Mouse (Mus musculus): ENCODE measurements around the gene Tm6sf2.
"Not testable (repeated sequence)": the region's sequence is repeated elsewhere in the genome, so short reads cannot be mapped to it uniquely, and the experiment has no call there.

The Tm6sf2 gene

GRCm38 (mm10) chr8:70072441-70073069 lies at the start of gene Tm6sf2:
TSS of gene Tm6sf2 (plus strand) at chr8:70072924.
- no peak for DNase-seq

DNA sequence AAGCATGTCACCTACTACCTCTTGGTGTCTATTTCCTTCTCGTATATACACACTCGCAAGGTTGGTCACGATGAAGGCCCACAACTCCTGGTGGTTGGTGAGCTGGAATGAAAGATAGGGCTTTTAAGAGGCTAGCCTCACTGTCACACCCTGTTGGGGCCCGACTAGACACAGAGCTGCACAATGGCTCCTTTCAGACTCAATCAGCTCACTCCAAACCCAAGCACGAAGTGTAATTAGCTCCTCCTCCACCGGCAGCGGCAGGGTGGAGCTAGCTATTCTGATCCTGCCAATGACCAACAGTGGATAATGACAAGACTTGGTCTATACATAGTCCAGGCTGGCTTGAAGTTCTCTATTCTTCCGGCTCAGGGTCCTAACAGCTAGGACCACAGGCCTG lies 49.1 kb upstream of the Tm6sf2 start:
- DNase-seq = no peak

DNA sequence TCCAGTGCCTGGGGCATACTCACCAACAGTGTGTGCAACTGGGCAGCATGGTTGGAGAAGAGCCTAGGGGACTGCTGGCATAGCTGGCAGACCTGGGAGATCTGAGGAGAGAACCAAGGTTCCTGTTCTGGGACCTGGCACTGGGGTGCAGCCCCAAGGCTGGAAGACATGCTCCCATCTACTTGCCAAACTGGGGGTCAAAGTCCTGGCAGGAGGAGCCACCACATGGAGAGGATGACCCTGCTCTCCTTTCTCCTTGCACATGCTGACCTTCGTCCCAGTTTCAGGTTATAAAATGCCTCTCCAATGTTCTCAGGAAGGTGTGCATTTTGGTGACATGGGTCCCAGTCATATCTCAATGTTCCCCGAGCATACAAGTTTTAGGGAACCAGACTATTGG lies 46.6 kb upstream of the Tm6sf2 start:
- no peak for DNase-seq

GRCm38 (mm10) chr8:70030255-70030654 lies 42.5 kb upstream of the Tm6sf2 start:
- DNase-seq = no peak

- no peak for DNase-seq
These were observed 34.7 kb upstream of the Tm6sf2 start for GRCm38 (mm10) chr8:70037994-70038393.

- DNase-seq = no peak
These were observed 30.7 kb upstream of the Tm6sf2 start for GRCm38 (mm10) chr8:70041885-70042546.

- peak; percentile 97 for DNase-seq
These were observed 29.9 kb upstream of the Tm6sf2 start, which contains the start of the genes Mau2 and Sugp1 for GRCm38 (mm10) chr8:70042583-70043455. TSS of gene Mau2 (minus strand) at chr8:70042734. TSS of gene Sugp1 (plus strand) at chr8:70042813.

DNA sequence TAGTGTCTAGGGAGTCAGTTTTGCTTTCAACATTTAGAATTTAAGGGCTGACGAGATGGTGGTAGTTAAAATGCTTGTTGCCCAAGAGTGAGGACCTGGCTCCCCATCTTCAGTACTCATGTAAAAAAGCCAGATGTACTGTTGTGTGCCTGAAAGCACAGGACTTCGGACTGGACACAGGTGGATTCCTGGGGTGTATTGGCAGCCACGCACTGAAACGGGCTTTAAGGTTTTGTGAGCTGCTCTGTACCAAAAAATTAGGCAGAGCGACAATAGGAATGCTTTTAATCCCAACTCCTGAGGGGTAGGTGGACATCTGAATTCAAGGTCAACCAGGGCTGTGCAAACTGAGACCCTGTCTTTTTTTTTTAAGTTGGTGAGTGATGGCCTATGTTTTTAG lies 28.7 kb upstream of the Tm6sf2 start:
- no peak for DNase-seq

GRCm38 (mm10) chr8:70049662-70050061 lies 23.1 kb upstream of the Tm6sf2 start:
- no peak for DNase-seq

GRCm38 (mm10) chr8:70050434-70050833 lies 22.3 kb upstream of the Tm6sf2 start:
- DNase-seq = not testable (repeated sequence)

GRCm38 (mm10) chr8:70057721-70058120 lies 15.0 kb upstream of the Tm6sf2 start:
- no peak for DNase-seq

GRCm38 (mm10) chr8:70071836-70072440 lies 786 bp upstream of the Tm6sf2 start:
- DNase-seq = no peak

DNA sequence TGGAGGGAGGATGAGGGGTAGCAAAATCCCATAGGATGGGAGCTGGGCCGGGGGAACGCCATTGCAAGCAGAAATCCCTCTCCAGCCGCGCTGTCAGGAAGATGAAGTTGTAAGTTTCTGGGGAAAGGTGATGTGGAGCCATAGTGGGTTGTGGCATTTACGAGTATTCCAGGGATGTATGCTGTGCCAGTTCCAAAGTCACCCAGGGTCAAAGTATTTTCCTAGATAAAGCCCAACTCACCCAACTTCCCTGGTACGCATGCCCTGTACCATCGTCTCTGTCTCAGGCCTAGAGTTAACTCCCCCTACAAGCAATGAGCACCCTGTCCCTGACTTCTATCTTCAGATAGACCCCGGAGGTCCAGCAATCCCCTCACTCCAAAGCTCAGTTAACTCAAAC lies 396 bp downstream of the Tm6sf2 start:
- DNase-seq = no peak

- DNase-seq = no peak
These were observed 958 bp downstream of the Tm6sf2 start for GRCm38 (mm10) chr8:70073682-70074081.

- no peak for DNase-seq
These were observed 9.3 kb downstream of the Tm6sf2 start for GRCm38 (mm10) chr8:70081976-70082375.

DNA sequence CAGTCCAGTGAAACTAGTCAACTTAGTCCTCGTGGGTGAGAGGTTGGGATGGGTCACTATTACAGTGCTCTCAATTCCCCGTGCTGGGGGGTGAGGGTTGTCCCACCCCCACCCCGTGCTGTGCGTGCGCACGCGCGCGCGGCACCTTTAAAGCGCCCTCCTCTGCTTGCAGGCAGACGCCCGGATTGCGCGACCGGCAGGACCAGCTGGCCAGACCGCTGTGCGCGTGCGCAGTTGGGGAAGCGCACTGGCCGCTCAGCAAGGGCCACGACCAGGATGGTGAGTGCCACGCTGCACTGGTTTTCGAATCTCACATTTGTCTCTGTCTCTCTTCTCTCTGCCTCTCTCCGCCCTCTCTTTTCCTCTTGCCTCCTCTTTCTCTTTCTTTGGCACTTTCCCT lies 10.6 kb downstream of the Tm6sf2 start, which contains the start of gene Hapln4:
Gene Hapln4 (plus strand): TSS at position 173 of the 400 bp plus-strand sequence.
- peak; percentile 89 for DNase-seq

DNA sequence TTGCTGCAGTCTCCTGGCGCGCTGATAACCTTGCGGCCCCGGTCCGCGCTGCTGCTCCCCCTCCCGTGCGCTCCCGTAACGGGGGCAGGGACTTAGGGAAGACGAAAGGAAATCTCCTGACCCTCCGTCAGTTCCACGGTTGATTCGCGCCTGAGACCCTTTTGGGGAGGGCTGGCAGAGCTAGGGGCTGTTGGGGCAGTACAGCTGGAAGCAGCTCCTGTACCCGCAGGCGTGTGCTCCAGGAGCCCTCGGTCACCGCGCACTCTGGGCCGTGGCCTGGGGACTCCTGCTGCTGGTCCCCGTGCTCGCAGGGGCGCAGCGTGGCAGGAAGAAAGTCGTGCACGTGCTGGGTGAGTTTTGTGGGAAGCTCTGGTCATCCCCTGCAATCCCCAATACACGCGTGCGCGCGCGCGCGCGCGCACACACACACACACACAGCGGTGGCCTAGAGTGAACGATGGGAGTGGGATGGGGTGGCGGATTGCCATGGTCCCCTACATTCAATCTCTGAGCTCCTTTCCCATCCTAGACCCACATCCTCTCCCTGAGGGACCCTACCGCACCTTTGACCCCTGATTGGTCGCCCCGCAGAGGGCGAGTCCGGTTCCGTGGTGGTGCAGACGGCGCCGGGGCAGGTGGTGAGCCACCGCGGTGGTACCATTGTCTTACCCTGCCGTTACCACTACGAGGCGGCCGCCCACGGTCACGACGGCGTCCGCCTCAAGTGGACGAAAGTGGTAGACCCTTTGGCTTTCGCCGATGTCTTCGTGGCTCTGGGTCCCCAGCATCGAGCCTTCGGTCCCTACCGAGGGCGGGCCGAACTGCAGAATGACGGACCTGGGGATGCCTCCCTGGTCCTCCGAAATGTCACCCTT lies 11.7 kb downstream of the Tm6sf2 start:
- DNase-seq = peak; percentile 47

DNA sequence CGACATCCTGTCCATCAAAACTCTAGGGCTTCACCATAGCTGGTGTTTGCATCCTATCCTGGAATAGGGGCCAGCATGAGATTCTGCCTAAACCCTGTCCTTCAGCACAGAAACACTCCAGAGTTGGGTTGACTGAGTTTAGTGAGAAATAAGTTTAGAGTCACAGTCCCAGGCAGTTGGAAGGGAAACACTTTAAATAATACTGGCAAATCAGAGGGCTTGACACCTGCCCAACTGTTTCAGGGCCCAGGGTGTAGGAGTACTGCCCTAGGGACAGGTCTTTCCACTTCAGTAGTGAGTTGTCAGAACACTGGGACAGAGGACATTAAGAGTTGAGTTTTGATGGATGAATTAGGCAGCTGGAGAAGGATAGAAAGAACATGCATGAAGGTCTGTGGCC lies 13.4 kb downstream of the Tm6sf2 start:
- DNase-seq = no peak

DNA sequence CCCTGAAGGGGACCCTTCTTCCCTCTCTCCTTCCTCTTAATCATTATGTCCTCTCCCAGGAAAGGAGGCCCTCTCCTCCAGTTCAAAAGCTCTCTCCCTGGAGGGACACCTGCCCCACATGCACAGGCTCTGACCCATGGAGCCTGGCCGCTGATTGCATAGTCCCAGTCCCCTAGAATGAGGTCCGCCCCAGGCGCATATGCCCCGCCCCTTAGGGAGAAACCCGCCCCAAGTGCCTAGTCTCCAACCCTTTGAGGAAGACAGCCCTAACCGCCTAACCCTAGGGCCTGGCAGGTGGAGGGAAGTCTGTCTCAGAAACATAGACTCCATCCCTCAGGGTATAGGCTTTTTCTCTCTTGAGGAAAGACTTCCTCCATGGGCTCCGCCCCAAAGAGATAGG lies 14.5 kb downstream of the Tm6sf2 start:
- no peak for DNase-seq

GRCm38 (mm10) chr8:70087836-70088650 lies 15.3 kb downstream of the Tm6sf2 start:
- peak; percentile 39 for DNase-seq

DNA sequence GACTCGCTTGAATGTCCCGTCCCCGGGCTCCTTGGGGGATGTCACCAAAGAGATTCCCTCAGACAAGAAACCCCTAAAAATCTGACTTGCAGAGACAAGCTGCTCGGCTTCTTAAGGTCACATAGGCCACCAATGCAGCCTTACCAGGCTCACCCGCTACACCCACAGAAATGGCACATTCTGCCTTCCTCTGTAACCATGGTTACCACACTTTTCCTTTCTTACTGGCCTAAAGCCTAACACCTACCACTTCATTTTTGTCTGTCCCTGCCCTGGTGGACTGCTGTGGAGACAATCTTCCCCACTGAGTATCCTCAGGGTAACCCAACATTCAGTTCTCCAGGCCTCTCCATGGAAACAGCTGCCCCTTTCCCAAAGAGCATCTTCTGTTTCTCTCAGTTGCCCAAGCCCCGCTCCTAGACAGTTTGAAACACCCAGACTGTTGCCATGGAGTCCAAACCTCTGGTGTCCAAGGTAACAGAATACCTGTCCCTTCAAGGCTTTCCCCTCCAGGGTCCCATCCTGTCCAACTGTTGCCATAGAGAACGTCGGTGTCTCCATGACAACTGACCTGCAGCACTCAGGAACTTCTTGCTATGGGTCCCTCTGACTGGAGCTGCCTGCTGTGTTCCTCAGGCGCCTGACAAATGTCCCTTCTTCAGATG lies 16.7 kb downstream of the Tm6sf2 start:
- no peak for DNase-seq
